Mouse (Mus musculus) hindbrain, embryonic 15.5 days (tissue): ENCODE data around the gene Ptger1. TPM values are rescaled to one million over a fixed set of nuclear protein-coding genes. Genes with fewer than 3 reads are reported as not detected.

ENCODE experiments used
- ATAC-seq: fragments of 200-750 bp; cut with Nextera tagmentation; 2 replicates; pipeline ENCODE4 v1.8.0; 2017; ENCODE audit warnings: low read depth, moderate number of reproducible peaks, moderate TSS enrichment; ENCODE audit not compliant: low FRiP score
- H3K27ac ChIP-seq: fragments of 300-500 bp; sonication (generic); replicated peaks from 2 replicates; pipeline ENCODE4 v1.5.1; 2015; ENCODE audit warnings: mild to moderate bottlenecking, inconsistent platforms
- H3K27me3 ChIP-seq: fragments of 300-500 bp; sonication (generic); 2 replicates; pipeline ENCODE4 v1.6.1; 2015; ENCODE audit warnings: control low read depth, inconsistent platforms
- H3K36me3 ChIP-seq: fragments of 300-500 bp; sonication (generic); 2 replicates; pipeline ENCODE4 v1.6.1; 2015; ENCODE audit warnings: control low read depth, inconsistent platforms
- H3K4me1 ChIP-seq: fragments of 300-500 bp; sonication (generic); replicated peaks from 2 replicates; pipeline ENCODE4 v1.6.1; 2015; ENCODE audit warnings: control low read depth, inconsistent platforms
- H3K4me2 ChIP-seq: fragments of 300-500 bp; sonication (generic); 2 replicates; pipeline ENCODE4 v1.6.1; 2015; ENCODE audit warnings: moderate library complexity, mild to moderate bottlenecking, inconsistent platforms
- H3K4me3 ChIP-seq: fragments of 300-500 bp; sonication (generic); 2 replicates; pipeline ENCODE4 v1.5.1; 2015; ENCODE audit warnings: mild to moderate bottlenecking, inconsistent platforms
- H3K9ac ChIP-seq: fragments of 300-500 bp; sonication (generic); 2 replicates; pipeline ENCODE4 v1.6.1; 2015; ENCODE audit warnings: inconsistent platforms
- H3K9me3 ChIP-seq: fragments of 300-500 bp; sonication (generic); 2 replicates; pipeline ENCODE4 v1.6.1; 2016; ENCODE audit warnings: control low read depth, inconsistent platforms
- WGBS: fragments of 180-500 bp; shearing (Covaris S2); methylation state at CpG from one replicate; pipeline ENCODE4 v1.1.7; 2015; 5-methylcytosine and 5-hydroxymethylcytosine counted together
- polyA plus RNA-seq: library from polyadenylated mRNA; unstranded; fragments of >200 nt; fragmentation: Nextera tagmentation; extraction: Ambion mirVana; gene quantifications from 2 replicates; pipeline ENCODE4 v1.2.1, GENCODE M21; 2015

Gene Ptger1
- polyA plus RNA-seq = 1.00 and 1.0 TPM in 2 replicates

GRCm38 (mm10) chr8:83665969-83666865 lies at the start of gene Ptger1:
Ptger1 (plus strand) TSS chr8:83666678.
- Histone ChIP-seq H3K9me3 (no peaks in the 10 kb centered on the region), H3K4me2 (no peak within 1 kb of the TSS), H3K9ac (no peak within 1 kb of the TSS), H3K4me3 (no peak within 1 kb of the TSS), H3K27me3 (no peaks in the 10 kb centered on the region), H3K27ac (peak within 1 kb of the TSS; percentile 5; the same call in 1 of the 2 replicates), H3K36me3 (peaks cover 13% of the 10 kb centered on the region), H3K4me1 (peaks cover 48% of the 10 kb centered on the region)
- no peak for ATAC-seq
- 41% methylated on average over 14 of the region's 14 CpGs for WGBS

- H3K4me1 ChIP-seq = peaks cover 5% of the 10 kb centered on the region
- H3K9me3 ChIP-seq = no peaks in the 10 kb centered on the region
- ATAC-seq = no peak
- no peak overlapping the region for H3K4me2 ChIP-seq
- H3K27ac ChIP-seq = no peak overlapping the region
- no peak overlapping the region for H3K4me3 ChIP-seq
- H3K36me3 ChIP-seq = peaks cover 15% of the 10 kb centered on the region
- H3K27me3 ChIP-seq = no peaks in the 10 kb centered on the region
- no peak overlapping the region for H3K9ac ChIP-seq
- 92% methylated on average over 2 of the region's 2 CpGs for WGBS
Observed at GRCm38 (mm10) chr8:83617111-83617510, 49.4 kb upstream of the Ptger1 start.

GRCm38 (mm10) chr8:83618566-83618965 lies 47.9 kb upstream of the Ptger1 start:
- Histone ChIP-seq H3K9ac (no peak overlapping the region), H3K36me3 (0 out of 2 replicates have a peak, but pooled peaks cover 3% of the 10 kb centered on the region), H3K27me3 (no peaks in the 10 kb centered on the region), H3K4me3 (no peak overlapping the region), H3K4me1 (peaks cover 7% of the 10 kb centered on the region), H3K4me2 (no peak overlapping the region), H3K9me3 (no peaks in the 10 kb centered on the region), H3K27ac (no peak overlapping the region)
- no peak for ATAC-seq
- WGBS = 91% methylated on average over 2 of the region's 2 CpGs

GRCm38 (mm10) chr8:83619568-83620285 lies 46.8 kb upstream of the Ptger1 start:
- Histone ChIP-seq H3K9me3 (no peaks in the 10 kb centered on the region), H3K9ac (no peak overlapping the region), H3K27me3 (no peaks in the 10 kb centered on the region), H3K4me3 (no peak overlapping the region), H3K4me2 (no peak overlapping the region), H3K36me3 (no peaks in the 10 kb centered on the region), H3K4me1 (peaks cover 7% of the 10 kb centered on the region), H3K27ac (no peak overlapping the region)
- 91% methylated on average over 9 of the region's 9 CpGs for WGBS
- no peak for ATAC-seq

- ATAC-seq = peak; percentile 87
- Histone ChIP-seq H3K4me1 (peaks cover 7% of the 10 kb centered on the region), H3K27ac (peak overlapping the region; percentile 68; the same call in 1 of the 2 replicates), H3K27me3 (no peaks in the 10 kb centered on the region), H3K4me3 (peak overlapping the region; percentile 42), H3K9me3 (no peaks in the 10 kb centered on the region), H3K4me2 (peak overlapping the region; percentile 85), H3K36me3 (no peaks in the 10 kb centered on the region), H3K9ac (peak overlapping the region; percentile 66)
- 59% methylated on average over 15 of the region's 15 CpGs for WGBS
Observed at GRCm38 (mm10) chr8:83621691-83622388, 44.6 kb upstream of the Ptger1 start.

GRCm38 (mm10) chr8:83622389-83622989 lies 44.0 kb upstream of the Ptger1 start:
- Histone ChIP-seq H3K9ac (peak overlapping the region; percentile 66), H3K4me1 (peaks cover 7% of the 10 kb centered on the region), H3K27ac (peak overlapping the region; percentile 68; the same call in 1 of the 2 replicates), H3K4me2 (peak overlapping the region; percentile 85), H3K9me3 (no peaks in the 10 kb centered on the region), H3K4me3 (peak overlapping the region; percentile 42), H3K36me3 (no peaks in the 10 kb centered on the region), H3K27me3 (no peaks in the 10 kb centered on the region)
- ATAC-seq = peak; percentile 95
- 11% methylated on average over 23 of the region's 23 CpGs for WGBS

GRCm38 (mm10) chr8:83623549-83623948 lies 42.9 kb upstream of the Ptger1 start:
- no peak for ATAC-seq
- no peak overlapping the region for H3K4me2 ChIP-seq
- no peak overlapping the region for H3K27ac ChIP-seq
- H3K9me3 ChIP-seq = no peaks in the 10 kb centered on the region
- H3K9ac ChIP-seq = no peak overlapping the region
- H3K36me3 ChIP-seq = no peaks in the 10 kb centered on the region
- H3K4me1 ChIP-seq = peaks cover 7% of the 10 kb centered on the region
- no peak overlapping the region for H3K4me3 ChIP-seq
- 94% methylated on average over 7 of the region's 7 CpGs for WGBS
- no peaks in the 10 kb centered on the region for H3K27me3 ChIP-seq

- no peak overlapping the region for H3K4me3 ChIP-seq
- 40% methylated on average over 3 of the region's 3 CpGs for WGBS
- H3K36me3 ChIP-seq = no peaks in the 10 kb centered on the region
- no peak overlapping the region for H3K27ac ChIP-seq
- H3K27me3 ChIP-seq = no peaks in the 10 kb centered on the region
- no peaks in the 10 kb centered on the region for H3K9me3 ChIP-seq
- no peak for ATAC-seq
- H3K4me2 ChIP-seq = no peak overlapping the region
- H3K4me1 ChIP-seq = peaks cover 7% of the 10 kb centered on the region
- H3K9ac ChIP-seq = no peak overlapping the region
Observed at GRCm38 (mm10) chr8:83624739-83625138, 41.7 kb upstream of the Ptger1 start.

- Histone ChIP-seq H3K9me3 (no peaks in the 10 kb centered on the region), H3K4me1 (peaks cover 7% of the 10 kb centered on the region), H3K27me3 (no peaks in the 10 kb centered on the region), H3K4me2 (no peak overlapping the region), H3K9ac (no peak overlapping the region), H3K36me3 (no peaks in the 10 kb centered on the region), H3K27ac (no peak overlapping the region), H3K4me3 (no peak overlapping the region)
- 94% methylated on average over 6 of the region's 6 CpGs for WGBS
- ATAC-seq = no peak
Observed at GRCm38 (mm10) chr8:83625676-83626299, 40.7 kb upstream of the Ptger1 start.

- Histone ChIP-seq H3K4me1 (no peaks in the 10 kb centered on the region), H3K4me3 (no peak overlapping the region), H3K27ac (no peak overlapping the region), H3K4me2 (no peak overlapping the region), H3K9ac (no peak overlapping the region), H3K36me3 (no peaks in the 10 kb centered on the region), H3K9me3 (no peaks in the 10 kb centered on the region), H3K27me3 (no peaks in the 10 kb centered on the region)
- ATAC-seq = no peak
- WGBS = 91% methylated on average over 7 of the region's 7 CpGs
Observed at GRCm38 (mm10) chr8:83632083-83632707, 34.3 kb upstream of the Ptger1 start.

GRCm38 (mm10) chr8:83638856-83639255 lies 27.6 kb upstream of the Ptger1 start:
- no peak overlapping the region for H3K27ac ChIP-seq
- 80% methylated on average over 4 of the region's 4 CpGs for WGBS
- no peaks in the 10 kb centered on the region for H3K36me3 ChIP-seq
- no peak for ATAC-seq
- H3K9me3 ChIP-seq = no peaks in the 10 kb centered on the region
- H3K4me1 ChIP-seq = no peaks in the 10 kb centered on the region
- no peak overlapping the region for H3K9ac ChIP-seq
- H3K27me3 ChIP-seq = no peaks in the 10 kb centered on the region
- no peak overlapping the region for H3K4me3 ChIP-seq
- H3K4me2 ChIP-seq = no peak overlapping the region
